Mouse (Mus musculus) embryonic facial prominence, embryonic 13.5 days (tissue): ENCODE results near the gene Rab4b. TPM values are rescaled to one million over a fixed set of nuclear protein-coding genes. Genes with fewer than 3 reads are reported as not detected.

Experiments used
- ATAC-seq: fragments of 200-750 bp; cut with Nextera tagmentation; 2 replicates; pipeline ENCODE4 v1.8.0; 2017; ENCODE audit warnings: low read depth; ENCODE audit not compliant: insufficient number of reproducible peaks, insufficient read depth, low FRiP score, low TSS enrichment
- H3K27ac ChIP-seq: fragments of 300-500 bp; sonication (generic); 2 replicates; pipeline ENCODE4 v1.5.1; 2015; ENCODE audit warnings: moderate library complexity, mild to moderate bottlenecking, inconsistent platforms
- H3K27me3 ChIP-seq: fragments of 300-500 bp; sonication (generic); 2 replicates; pipeline ENCODE4 v1.6.1; 2015; ENCODE audit warnings: mild to moderate bottlenecking, inconsistent platforms
- H3K36me3 ChIP-seq: fragments of 300-500 bp; sonication (generic); 2 replicates; pipeline ENCODE4 v1.6.1; 2015; ENCODE audit warnings: mild to moderate bottlenecking, inconsistent platforms
- H3K4me1 ChIP-seq: fragments of 300-500 bp; sonication (generic); 2 replicates; pipeline ENCODE4 v1.6.1; 2015; ENCODE audit warnings: inconsistent platforms
- H3K4me2 ChIP-seq: fragments of 300-500 bp; sonication (generic); 2 replicates; pipeline ENCODE4 v1.6.1; 2015; ENCODE audit warnings: moderate library complexity, mild to moderate bottlenecking, inconsistent platforms
- H3K4me3 ChIP-seq: fragments of 300-500 bp; sonication (generic); 2 replicates; pipeline ENCODE4 v1.5.1; 2015; ENCODE audit warnings: mild to moderate bottlenecking, inconsistent platforms
- H3K9ac ChIP-seq: fragments of 300-500 bp; sonication (generic); 2 replicates; pipeline ENCODE4 v1.6.1; 2015; ENCODE audit warnings: mild to moderate bottlenecking, inconsistent platforms
- H3K9me3 ChIP-seq: fragments of 300-500 bp; sonication (generic); 2 replicates; pipeline ENCODE4 v1.6.1; 2016; ENCODE audit warnings: inconsistent platforms
- whole genome bisulfite sequencing: fragments of 180-500 bp; shearing (Covaris S2); methylation state at CpG from one replicate; pipeline ENCODE4 v1.1.7; 2015; ENCODE audit warnings: mixed read lengths; 5-methylcytosine and 5-hydroxymethylcytosine counted together
- polyA plus RNA-seq: library from polyadenylated mRNA; unstranded; fragments of >200 nt; fragmentation: Nextera tagmentation; extraction: Ambion mirVana; gene quantifications from 2 replicates; pipeline ENCODE4 v1.2.1, GENCODE M21; 2015

Rab4b gene
- polyA plus RNA-seq, 1 experiment from 2014 or later: 74.2 TPM

- no peaks in the 10 kb centered on the region for H3K27me3 ChIP-seq
- no peak overlapping the region for H3K27ac ChIP-seq
- H3K4me2 ChIP-seq: no peak overlapping the region
- H3K4me1 ChIP-seq: peaks cover 17% of the 10 kb centered on the region
- H3K36me3 ChIP-seq: peaks cover 33% of the 10 kb centered on the region
- H3K9ac ChIP-seq: no peak overlapping the region
- WGBS: 81% methylated on average over 13 of the region's 13 CpGs
- H3K4me3 ChIP-seq: no peak overlapping the region
- ATAC-seq: no peak
- no peaks in the 10 kb centered on the region for H3K9me3 ChIP-seq
These were observed 22.7 kb downstream of the Rab4b start for GRCm38 (mm10) chr7:27156005-27156404.

GRCm38 (mm10) chr7:27153205-27153764 lies 25.4 kb downstream of the Rab4b start, which contains the start of gene Cyp2t4:
Cyp2t4 (plus strand) TSS chr7:27153714.
- H3K36me3 ChIP-seq: peaks cover 13% of the 10 kb centered on the region
- H3K4me3 ChIP-seq: no peak within 1 kb of the TSS
- 53% methylated on average over 10 of the region's 10 CpGs for WGBS
- no peaks in the 10 kb centered on the region for H3K9me3 ChIP-seq
- H3K4me2 ChIP-seq: 0 out of 2 replicates have a peak within 1 kb of the TSS, but pooled peaks have one; percentile 1
- peaks cover 6% of the 10 kb centered on the region for H3K4me1 ChIP-seq
- peak within 1 kb of the TSS; percentile 72 for H3K27ac ChIP-seq
- no peaks in the 10 kb centered on the region for H3K27me3 ChIP-seq
- H3K9ac ChIP-seq: no peak within 1 kb of the TSS
- peak; percentile 53 for ATAC-seq

- Histone ChIP-seq H3K9ac (no peak overlapping the region), H3K36me3 (no peaks in the 10 kb centered on the region), H3K4me1 (peaks cover 3% of the 10 kb centered on the region; the same call in 1 of the 2 replicates), H3K27me3 (no peaks in the 10 kb centered on the region), H3K4me2 (no peak overlapping the region), H3K4me3 (no peak overlapping the region), H3K27ac (no peak overlapping the region), H3K9me3 (peaks cover 10% of the 10 kb centered on the region; the same call in 1 of the 2 replicates)
- WGBS: 55% methylated on average over 8 of the region's 8 CpGs
- 0 out of 2 replicates have a peak, but pooled peaks have one; percentile 52 for ATAC-seq
These were observed 42.2 kb downstream of the Rab4b start for GRCm38 (mm10) chr7:27136410-27136996.

GRCm38 (mm10) chr7:27133757-27134156 lies 44.9 kb downstream of the Rab4b start:
- H3K4me1 ChIP-seq: peaks cover 3% of the 10 kb centered on the region; the same call in 1 of the 2 replicates
- no peak for ATAC-seq
- H3K36me3 ChIP-seq: no peaks in the 10 kb centered on the region
- H3K27me3 ChIP-seq: no peaks in the 10 kb centered on the region
- H3K4me2 ChIP-seq: no peak overlapping the region
- H3K4me3 ChIP-seq: no peak overlapping the region
- no peak overlapping the region for H3K27ac ChIP-seq
- no peaks in the 10 kb centered on the region for H3K9me3 ChIP-seq
- no peak overlapping the region for H3K9ac ChIP-seq
- 75% methylated on average over 4 of the region's 4 CpGs for WGBS

GRCm38 (mm10) chr7:27133156-27133555 lies 45.5 kb downstream of the Rab4b start:
- H3K36me3 ChIP-seq: no peaks in the 10 kb centered on the region
- 74% methylated on average over 12 of the region's 12 CpGs for WGBS
- ATAC-seq: peak; percentile 48; the same call in 1 of the 2 replicates
- H3K27me3 ChIP-seq: no peaks in the 10 kb centered on the region
- H3K9me3 ChIP-seq: no peaks in the 10 kb centered on the region
- no peak overlapping the region for H3K9ac ChIP-seq
- H3K27ac ChIP-seq: no peak overlapping the region
- H3K4me1 ChIP-seq: peaks cover 3% of the 10 kb centered on the region; the same call in 1 of the 2 replicates
- H3K4me2 ChIP-seq: no peak overlapping the region
- H3K4me3 ChIP-seq: no peak overlapping the region

- no peak overlapping the region for H3K4me3 ChIP-seq
- no peaks in the 10 kb centered on the region for H3K36me3 ChIP-seq
- 0 out of 2 replicates have a peak overlapping the region, but pooled peaks have one; percentile 26 for H3K4me2 ChIP-seq
- ATAC-seq: no peak
- H3K9me3 ChIP-seq: no peaks in the 10 kb centered on the region
- no peak overlapping the region for H3K9ac ChIP-seq
- H3K4me1 ChIP-seq: peaks cover 3% of the 10 kb centered on the region; the same call in 1 of the 2 replicates
- no peaks in the 10 kb centered on the region for H3K27me3 ChIP-seq
- 15% methylated on average over 10 of the region's 10 CpGs for WGBS
- no peak overlapping the region for H3K27ac ChIP-seq
These were observed 46.1 kb downstream of the Rab4b start for GRCm38 (mm10) chr7:27132588-27132987.

GRCm38 (mm10) chr7:27131387-27131786 lies 47.3 kb downstream of the Rab4b start:
- H3K4me2 ChIP-seq: no peak overlapping the region
- ATAC-seq: no peak
- H3K9ac ChIP-seq: no peak overlapping the region
- no peak overlapping the region for H3K27ac ChIP-seq
- no peaks in the 10 kb centered on the region for H3K9me3 ChIP-seq
- no peaks in the 10 kb centered on the region for H3K36me3 ChIP-seq
- no peaks in the 10 kb centered on the region for H3K27me3 ChIP-seq
- peaks cover under 1% of the 10 kb centered on the region; the same call in 1 of the 2 replicates for H3K4me1 ChIP-seq
- 59% methylated on average over 2 of the region's 2 CpGs for WGBS
- H3K4me3 ChIP-seq: no peak overlapping the region

GRCm38 (mm10) chr7:27130521-27131370 lies 48.0 kb downstream of the Rab4b start:
- no peak overlapping the region for H3K9ac ChIP-seq
- no peaks in the 10 kb centered on the region for H3K4me1 ChIP-seq
- H3K36me3 ChIP-seq: no peaks in the 10 kb centered on the region
- H3K4me2 ChIP-seq: no peak overlapping the region
- H3K9me3 ChIP-seq: no peaks in the 10 kb centered on the region
- WGBS: 91% methylated on average over 22 of the region's 22 CpGs
- no peaks in the 10 kb centered on the region for H3K27me3 ChIP-seq
- no peak overlapping the region for H3K27ac ChIP-seq
- no peak for ATAC-seq
- no peak overlapping the region for H3K4me3 ChIP-seq

- Histone ChIP-seq H3K9ac (no peak overlapping the region), H3K4me1 (no peaks in the 10 kb centered on the region), H3K27ac (no peak overlapping the region), H3K4me2 (no peak overlapping the region), H3K27me3 (no peaks in the 10 kb centered on the region), H3K36me3 (no peaks in the 10 kb centered on the region), H3K4me3 (no peak overlapping the region), H3K9me3 (no peaks in the 10 kb centered on the region)
- 85% methylated on average over 12 of the region's 12 CpGs for WGBS
- no peak for ATAC-seq
These were observed 48.9 kb downstream of the Rab4b start for GRCm38 (mm10) chr7:27129811-27130210.

- Histone ChIP-seq H3K9me3 (no peaks in the 10 kb centered on the region), H3K4me2 (no peak overlapping the region), H3K27me3 (no peaks in the 10 kb centered on the region), H3K4me1 (no peaks in the 10 kb centered on the region), H3K27ac (no peak overlapping the region), H3K4me3 (no peak overlapping the region), H3K36me3 (no peaks in the 10 kb centered on the region), H3K9ac (no peak overlapping the region)
- ATAC-seq: no peak
- WGBS: 86% methylated on average over 13 of the region's 13 CpGs
These were observed 49.8 kb downstream of the Rab4b start for GRCm38 (mm10) chr7:27128946-27129345.

- Histone ChIP-seq H3K4me3 (no peak overlapping the region), H3K36me3 (no peaks in the 10 kb centered on the region), H3K4me1 (no peaks in the 10 kb centered on the region), H3K27me3 (no peaks in the 10 kb centered on the region), H3K27ac (no peak overlapping the region), H3K4me2 (no peak overlapping the region), H3K9ac (no peak overlapping the region), H3K9me3 (no peaks in the 10 kb centered on the region)
- WGBS: 51% methylated on average over 3 of the region's 3 CpGs
- ATAC-seq: no peak
These were observed 50.5 kb downstream of the Rab4b start for GRCm38 (mm10) chr7:27128162-27128561.
